Mouse (Mus musculus) R1 (cell line): Measurements from ENCODE around the gene Pold2.
A peak's percentile ranks its signal among the peaks of the same experiment; 100 is the strongest.

Source experiments
- DNase-seq: peaks from one replicate; pipeline ENCODE4 v3.0.0-alpha.2; 2018; ENCODE audit warnings: low read depth, low spot score

Pold2 gene

DNA sequence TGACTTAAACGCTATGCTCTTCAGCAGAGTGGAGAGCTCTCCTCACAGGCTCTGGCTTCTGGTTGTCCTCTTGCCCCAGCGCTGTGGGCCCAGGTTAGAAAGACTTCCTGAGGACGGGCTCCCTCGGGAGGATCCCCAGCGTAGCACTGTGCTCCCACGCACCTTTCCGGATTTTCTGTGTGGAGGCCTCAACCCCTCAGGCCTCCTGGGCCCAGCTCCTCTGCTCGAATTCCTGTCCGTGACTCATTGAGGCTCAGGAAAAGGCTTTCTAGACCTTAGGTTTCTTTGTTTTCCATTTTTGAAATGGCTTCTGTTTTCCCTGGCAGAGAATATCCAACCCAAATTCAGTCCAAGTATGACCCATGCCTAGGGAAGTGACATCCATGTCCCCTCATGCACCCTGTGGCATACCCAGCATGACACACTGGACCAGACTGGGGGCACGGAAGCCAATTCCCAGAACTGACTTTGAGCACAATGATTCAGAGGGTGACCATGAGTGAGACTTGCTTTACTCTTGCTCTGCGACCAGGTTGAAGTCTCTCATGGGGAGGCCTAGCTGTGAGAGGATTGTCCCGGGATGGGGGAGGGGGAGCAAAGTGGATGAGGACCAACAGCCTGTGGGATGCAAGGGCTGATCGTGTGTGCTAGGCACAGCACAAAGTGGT lies 18.1 kb downstream of the Pold2 start:
- DNase-seq = no peak

DNA sequence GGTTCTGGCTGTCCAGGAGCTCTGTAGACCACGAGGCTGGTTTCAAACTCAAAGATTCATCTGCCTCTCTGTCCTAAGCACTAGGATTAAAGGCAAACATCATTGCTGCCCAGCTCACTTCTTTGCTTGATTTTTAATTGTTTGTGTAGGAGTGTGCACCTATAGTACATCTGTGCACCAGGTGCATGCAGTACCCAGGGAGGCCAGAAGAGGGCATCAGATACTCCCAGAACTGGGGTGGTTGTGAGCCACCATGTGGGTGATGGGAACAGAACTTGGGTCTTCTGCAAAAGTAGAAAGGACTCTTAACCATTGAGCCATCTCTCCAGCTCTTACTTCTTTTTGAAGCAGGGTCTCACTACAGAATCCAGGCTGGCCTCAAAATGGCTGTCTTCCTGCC lies 19.4 kb downstream of the Pold2 start:
- DNase-seq = peak; percentile 72

DNA sequence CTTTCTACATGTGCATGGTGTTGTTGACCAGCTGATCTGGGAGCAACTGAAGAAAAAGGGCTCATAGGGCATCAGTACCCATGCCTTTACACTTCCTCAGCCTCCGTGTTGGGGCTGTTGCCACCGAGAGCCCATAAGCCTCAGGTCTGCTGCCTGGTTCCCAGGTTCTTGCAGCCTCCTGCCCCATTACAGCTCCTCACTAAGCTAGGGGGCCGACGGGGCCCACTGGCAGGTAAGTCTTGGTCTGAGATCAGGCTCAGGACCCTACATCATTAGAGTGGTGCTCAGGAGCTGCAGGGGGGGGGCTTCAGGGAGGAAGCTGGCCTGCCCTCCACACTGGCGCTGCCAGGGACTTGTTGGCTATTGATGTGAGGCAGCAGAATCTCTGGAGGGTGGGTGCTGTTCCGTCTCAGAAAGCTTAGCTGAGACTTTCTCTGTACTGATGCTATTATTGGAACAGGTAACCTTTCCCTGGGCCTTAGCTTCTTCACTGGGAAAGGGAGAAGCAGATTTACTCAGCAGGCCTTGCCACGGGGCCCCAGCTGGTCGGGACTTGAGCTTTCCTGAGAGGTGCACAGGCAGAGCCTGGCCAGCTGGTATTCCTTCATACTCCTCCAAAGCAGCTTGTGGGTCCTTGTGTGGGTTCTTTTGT lies 21.5 kb downstream of the Pold2 start:
- DNase-seq = no peak

DNA sequence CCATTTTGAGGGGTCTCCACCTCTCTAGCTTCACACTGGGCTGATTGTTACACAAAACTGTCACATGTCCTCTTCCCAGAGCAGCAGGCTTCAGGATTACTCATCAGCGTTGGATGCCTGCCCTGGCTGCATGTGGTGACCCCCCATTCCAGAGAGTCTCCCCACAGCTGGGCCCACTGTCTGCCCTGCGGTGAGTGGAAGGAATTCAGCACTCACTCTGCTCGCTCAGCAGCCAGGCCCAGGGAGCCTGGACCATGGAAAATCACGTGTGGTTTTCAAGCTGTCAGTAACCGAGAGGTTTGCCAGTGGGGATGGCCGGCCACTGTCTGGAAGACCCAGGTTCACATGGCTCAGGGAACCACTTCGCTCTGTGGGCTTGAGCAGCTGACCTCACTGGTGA lies 22.2 kb downstream of the Pold2 start:
- DNase-seq = peak; percentile 41

DNA sequence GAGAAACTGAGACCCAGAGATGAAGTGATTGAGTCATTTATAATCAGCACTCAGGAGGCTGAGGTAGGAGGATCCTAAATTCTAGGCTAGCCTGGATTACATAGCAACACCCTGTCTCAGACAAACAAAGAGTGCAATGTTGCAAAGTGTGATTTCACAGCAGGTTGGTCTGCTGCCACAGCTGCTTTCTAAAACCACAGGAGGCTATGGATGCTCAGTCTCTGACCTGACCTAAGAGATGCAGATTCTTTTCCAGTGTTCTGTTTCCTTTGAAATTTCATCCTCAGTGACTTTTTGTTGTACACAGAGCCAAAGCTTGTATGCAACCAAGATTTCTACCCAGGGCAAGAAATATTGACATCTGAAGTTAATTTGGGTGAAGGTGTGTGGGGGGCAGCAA lies 22.6 kb downstream of the Pold2 start:
- DNase-seq = peak; percentile 82

DNA sequence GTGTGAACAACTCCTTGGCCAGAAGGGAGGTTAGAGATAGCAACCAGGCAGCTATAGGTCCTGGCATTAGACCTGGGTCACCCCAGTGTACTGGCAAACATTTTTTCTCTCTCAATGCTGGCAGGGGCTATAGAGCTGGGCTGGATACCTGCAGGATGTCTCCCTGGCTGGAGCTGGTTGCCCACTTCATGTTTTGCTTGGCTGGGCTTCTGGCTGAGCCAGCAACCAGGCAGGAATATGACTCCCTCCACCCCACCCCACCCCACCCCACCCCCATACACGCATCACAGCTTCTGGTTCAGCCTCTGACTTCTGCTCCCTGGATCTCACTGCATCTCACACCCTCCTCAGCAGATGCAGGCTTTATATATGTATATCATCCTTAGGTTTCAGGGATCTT lies 25.8 kb downstream of the Pold2 start:
- DNase-seq = no peak

DNA sequence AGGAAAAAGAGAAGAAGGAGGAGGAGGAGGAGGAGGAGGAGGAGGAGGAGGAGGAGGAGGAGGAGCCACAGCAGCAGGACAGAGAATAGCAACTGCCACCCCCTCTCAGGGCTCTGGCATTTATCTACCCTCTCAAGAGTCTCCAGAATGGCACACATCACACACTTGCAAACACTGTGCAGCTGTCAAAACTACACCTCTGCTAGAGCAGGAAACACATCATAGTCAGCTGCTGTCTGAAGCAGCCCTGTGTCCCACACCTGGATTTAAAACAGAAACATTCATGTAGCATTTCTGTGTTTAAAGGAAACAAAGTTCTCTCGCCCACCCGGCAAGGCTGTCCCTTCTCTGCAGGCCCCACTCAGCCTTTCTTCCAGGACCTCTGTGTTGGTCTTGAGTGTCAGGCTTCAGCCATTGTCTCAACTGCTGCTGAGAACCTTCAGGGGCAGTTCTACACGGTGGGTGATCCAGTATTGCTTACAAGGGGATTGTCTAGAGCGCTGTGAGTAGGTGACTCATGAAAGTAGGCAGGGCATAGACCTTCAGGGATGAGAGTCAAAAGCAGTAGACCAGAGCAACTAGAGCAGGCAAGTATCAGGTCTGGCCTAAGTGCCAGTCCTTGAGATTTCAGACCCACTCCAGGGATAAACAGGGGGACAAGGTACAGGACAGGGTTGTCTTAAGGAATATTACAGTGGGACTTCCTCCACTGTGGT lies 26.9 kb downstream of the Pold2 start:
- no peak for DNase-seq

DNA sequence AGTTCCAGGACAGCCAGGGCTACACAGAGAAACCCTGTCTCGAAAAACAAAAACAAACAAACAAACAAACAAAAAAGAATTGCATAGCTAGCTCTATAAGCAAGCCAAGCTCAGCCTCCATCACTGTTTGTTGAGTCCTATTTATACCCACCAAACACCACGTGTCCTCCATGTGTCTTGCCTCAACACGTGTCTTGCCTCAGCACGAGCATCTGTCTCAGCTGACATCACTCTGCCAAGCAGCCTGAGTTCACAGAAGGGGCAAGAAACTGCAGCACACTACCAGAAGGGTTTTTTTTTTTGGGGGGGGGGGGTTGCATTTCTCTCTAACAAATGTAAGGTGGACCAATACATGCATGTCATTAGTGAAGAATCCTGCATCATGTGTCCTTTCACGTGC lies 27.6 kb downstream of the Pold2 start:
- DNase-seq = peak; percentile 40

DNA sequence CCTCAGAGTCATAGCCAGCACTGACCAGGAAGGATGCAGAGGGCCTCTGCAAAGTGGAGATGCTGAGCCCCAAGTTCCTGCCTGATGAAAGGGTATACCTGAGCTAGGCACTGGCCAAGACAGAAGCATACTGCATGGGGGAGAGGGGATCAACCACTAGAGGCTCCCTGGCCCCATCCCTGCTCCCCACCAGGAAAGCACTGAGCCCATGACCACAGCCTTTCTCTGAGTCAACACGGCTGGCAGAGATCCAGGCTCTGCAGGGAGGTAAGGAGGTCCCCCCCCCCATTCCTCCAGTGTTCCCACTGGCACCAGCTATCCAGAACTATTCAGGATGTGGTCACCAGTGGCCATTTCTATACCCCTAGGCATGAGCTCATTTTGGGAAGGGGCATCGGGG lies 28.8 kb downstream of the Pold2 start:
- DNase-seq = no peak

DNA sequence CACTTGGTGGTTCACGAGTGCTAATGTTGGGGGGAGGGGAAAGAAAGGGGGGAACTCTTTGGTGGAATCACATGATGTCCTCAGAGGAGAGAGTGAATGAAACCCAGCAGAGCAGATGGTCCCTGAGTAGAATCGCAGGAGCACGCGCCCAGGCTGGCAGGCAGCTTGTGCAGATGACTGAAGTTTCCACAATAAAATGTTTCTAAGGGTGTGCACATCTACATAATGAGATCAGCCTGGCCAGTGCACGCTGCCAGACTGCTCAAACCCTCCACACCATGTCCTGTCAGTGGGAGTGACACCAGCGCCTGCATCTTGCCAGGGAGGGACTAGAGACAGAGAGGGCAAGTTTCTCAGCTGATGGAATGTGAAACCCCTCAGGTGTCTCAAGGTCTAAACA lies 29.4 kb downstream of the Pold2 start:
- DNase-seq = no peak

DNA sequence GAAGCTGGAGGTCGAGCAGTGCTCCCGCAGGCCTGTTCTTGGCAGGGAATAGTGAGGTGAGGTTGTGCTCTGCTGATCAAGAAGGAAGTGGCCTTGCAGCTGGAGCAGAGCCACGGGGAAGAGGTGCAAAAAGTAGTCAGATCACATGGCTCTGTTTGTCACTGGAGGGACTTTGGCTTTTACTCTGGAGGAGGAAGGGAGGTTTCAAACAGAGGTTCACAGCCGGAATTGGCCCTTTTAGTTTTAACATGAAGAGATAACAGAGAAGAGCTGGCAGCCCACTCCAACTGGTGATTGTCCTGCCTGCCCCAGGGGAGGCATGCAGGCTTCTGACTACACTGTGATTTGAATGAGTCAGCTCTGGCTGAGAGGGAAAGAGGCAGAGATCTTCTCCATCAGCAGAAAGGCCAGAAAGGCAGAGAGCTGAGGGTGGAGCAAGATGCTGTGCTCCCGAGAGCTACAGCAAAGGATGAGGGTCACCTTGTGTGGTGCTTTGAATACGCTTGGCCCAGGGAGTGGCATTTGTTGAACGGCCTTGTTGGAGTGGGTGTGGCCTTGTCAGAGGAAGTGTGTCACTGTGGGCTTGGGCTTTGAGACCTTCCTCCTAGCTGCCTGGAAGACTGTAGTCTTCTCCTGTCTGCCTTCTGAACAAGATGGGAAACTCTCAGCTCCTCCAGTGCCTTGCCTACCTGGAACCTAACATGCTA lies 31.3 kb downstream of the Pold2 start:
- DNase-seq = peak; percentile 44

DNA sequence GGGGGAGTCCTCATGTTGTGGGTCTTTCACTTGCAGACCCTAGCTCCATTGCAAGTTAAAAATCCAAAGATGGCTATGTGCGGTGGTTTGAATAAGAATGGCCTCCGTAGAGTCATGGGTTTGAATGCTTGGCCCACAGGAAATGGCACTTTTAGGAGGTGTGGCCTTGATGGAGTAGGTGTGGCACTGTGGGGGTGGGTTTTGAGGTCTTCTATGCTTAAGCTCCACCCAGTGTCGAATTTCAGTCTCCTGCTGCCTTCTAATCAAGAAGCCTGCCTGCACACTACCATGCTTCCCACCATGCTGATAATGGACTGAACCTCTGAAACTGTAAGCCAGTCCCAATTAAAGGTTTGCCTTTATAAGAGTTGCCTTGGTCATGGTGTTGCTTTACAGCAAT lies 35.0 kb downstream of the Pold2 start:
- peak; percentile 74 for DNase-seq

DNA sequence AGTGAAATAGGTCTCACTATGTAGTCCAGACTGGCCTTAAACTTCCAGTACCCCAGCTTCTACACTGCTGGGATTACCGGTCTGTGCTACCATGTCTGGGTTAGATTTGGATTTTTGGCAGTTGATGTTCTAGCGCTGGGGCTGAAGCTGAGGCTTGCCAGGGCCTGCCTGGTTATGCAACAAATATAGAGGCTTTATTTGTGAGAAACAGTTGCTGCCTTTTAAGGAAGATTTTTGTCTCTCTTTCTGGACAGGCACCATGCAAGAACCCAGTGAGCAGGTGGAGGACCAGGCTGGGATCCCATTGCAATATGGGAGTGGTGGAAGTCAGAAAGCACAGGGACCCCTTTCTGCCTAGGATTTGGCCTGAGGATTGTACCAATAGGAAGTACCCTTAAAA lies 36.3 kb downstream of the Pold2 start:
- no peak for DNase-seq

DNA sequence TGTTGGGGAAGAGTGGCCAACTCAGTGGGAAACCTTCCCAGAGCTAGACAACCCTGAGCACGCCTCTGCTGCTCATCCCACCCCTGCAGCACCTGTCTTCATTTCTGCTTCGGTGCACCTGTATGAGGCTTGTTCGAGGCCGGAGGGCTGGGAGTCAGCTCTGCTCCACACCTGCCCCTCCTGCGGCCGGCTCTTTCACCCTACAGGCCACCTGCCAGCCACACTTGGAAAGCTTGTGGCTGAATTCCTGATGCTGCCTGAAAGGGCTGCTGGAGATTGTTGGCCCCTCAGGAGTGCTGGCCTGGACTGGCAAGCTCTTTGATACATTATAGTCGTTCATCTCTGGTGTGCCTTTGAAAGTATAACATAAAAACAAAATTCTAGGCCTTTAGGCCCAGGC lies 37.7 kb downstream of the Pold2 start:
- no peak for DNase-seq

DNA sequence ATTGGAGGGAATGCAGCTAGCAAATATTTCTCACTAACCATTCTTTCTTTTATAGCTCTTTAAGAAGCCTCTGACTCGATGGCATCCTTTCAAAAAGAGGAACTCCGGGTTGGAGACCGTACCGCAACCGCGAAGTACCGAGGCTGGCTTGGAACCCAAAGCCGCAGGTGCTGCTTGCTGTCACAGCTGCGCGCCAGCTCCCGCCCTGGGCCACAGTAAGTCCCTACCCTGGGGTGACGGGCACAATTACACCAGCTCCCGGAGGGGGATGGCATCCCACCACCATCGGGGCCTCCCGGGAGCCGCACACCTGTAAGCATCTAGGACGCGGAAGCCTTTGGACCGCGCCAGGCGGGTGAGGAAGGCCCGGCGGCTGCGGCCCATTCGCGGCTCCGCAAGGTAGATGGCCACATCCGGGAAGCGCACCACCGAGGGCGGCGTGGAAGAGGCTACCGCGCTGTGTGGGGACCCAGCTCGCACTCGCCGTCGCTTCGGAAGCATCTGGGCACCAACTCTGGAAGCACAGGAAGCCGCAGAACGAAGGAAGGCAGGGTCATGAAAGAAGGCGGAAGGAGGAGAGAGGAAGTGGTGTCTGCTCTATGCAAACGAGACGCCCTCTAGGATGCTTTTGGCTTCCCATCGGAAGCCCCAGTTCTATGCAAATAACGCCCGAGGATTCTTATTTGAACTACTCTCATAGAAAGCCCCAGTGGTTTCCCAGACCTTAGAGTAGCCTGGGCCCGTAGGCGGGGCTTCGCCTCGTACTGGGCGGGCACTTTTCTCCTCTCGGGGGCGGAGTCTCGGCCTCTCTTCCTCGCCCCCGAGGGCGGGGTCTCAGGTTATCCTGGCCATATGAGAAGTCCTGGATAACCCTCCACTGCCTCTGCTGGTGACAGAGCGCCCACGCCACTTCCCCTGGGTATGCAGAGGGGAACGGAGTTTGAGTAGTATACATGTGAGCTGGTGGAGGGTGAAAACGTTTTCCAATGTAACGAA lies 40.5 kb downstream of the Pold2 start, which contains the start of gene Polm:
TSS of gene Polm (minus strand) at position 766 of the 996 bp plus-strand sequence.
- DNase-seq = peak; percentile 98

DNA sequence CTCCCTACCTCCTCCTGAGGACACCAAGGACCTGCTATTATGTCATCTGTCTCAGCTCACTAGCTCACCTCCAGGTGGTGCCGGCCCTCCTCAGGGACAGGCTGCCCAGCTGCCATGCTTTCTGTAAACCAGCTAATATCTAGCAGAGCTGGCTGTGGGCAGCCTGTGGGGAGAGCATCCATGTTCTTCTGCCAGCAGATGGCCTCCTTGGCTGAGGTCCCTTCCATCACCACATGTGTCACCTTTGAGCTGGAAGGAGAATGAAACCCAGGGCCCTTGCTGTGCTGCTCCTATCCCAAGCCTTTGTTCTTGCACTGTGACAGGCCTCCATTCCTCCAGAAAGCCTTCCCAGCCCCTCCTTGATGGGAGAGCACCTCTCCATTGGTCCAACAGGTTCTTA lies 42.0 kb downstream of the Pold2 start:
- DNase-seq = no peak

DNA sequence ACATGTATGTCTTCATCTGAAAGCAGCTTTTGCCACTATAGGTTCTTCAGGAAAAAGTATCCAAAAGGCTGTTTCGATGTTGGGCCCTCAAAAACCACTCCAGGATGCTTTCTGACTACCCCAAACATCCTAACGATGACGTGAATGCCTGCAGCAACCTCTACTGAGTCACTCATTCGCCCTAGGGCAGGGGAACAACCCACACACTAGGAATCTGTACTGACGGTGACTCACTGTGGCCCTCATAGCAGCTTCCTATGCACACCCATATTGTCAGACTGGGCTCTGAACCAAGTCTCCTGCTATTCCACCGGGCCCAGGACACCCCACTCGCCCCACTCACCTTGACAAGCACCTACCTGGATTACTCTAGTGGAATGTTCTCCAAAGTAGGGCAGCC lies 43.0 kb downstream of the Pold2 start:
- DNase-seq = no peak

DNA sequence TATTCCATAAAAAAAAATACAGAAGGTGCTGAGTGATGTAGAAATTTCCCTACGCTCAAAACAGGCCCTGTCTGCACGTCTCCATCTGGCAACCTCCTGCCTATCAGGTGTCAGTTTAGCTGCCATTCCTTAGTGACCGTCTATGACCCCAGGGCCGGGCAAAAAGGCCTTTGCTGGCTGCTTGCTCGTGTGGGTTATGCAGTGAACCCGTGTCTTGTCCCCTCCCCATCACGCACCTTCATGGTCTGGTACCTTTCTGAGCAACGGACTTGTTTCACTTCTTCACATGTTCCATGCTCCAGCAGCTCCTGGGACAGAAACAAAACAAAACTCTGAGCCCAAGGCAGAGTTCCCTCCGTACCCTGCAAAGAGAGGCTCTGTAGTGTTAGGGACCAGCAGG lies 43.6 kb downstream of the Pold2 start:
- no peak for DNase-seq

DNA sequence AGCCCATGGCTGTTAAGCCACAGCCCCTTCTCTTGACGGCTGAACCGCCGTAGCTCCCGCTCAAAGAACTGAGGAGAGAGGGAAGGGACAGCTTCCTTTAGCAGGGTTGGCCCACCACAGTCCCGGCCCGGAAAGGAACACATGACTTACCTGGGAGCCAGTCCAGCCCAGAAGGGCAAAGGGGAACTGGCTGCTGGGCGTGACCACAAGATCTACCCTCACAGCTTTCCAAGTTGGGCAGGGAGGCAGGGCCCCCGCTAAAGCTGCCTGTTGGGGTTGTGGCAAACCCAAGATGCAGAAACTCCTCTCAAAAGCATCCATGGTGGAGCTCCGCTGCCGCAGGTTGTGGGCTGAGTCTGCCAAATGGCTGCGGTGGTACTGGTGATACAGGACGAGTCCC lies 48.8 kb downstream of the Pold2 start:
- no peak for DNase-seq

DNA sequence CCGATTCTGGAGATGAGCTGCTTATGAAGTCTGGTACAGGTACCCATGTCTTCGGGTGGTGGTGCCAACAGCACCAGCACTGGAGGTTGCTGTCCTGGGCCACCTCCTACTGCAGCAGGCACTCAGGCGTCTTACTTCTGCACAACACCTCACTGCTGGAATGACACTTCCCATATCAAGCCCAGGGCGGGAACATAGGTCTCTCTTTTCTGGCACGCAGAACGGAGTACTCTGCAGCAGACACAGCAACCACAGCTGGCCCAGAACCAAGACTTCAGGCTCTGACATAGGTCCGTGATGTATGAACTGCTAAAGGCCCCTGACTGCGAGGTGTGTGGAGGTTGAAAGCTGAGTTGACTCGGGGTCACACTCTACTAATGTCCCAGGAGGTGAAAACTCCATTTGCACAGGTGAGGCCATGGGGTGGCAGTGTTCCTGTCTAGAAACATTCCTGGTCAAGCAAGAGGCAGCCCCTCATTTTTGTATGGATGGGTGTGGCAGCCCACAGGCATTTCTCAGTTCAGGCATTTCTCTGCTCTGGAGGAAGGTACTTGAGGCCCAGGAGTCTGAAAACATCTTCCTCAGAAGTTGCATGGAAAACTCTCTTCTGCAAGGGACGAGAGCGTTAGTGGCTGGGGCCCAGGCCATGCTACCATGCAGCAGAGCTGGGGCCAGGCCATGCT lies 49.4 kb downstream of the Pold2 start:
- peak; percentile 60 for DNase-seq

DNA sequence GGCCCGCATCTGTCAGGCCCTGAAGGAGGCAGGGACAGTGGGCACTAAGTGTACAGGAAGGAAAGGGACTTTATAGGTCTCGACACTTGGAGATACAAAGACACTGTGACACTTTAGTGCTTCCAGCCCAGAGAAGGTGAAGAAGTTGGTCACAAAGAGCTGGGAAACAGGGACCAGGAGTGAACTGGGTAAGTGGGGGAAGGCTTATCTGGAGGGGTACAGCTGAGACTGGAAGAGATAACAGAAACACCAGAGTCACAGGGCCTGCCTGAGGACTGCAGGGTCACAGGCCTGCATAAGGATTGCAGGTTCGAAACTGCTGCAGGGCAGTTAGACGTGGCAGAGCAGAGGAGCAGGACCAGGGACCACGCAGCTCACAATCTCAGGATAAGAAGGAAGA lies 50.2 kb downstream of the Pold2 start:
- DNase-seq = no peak
